In the genomic region with DNA sequence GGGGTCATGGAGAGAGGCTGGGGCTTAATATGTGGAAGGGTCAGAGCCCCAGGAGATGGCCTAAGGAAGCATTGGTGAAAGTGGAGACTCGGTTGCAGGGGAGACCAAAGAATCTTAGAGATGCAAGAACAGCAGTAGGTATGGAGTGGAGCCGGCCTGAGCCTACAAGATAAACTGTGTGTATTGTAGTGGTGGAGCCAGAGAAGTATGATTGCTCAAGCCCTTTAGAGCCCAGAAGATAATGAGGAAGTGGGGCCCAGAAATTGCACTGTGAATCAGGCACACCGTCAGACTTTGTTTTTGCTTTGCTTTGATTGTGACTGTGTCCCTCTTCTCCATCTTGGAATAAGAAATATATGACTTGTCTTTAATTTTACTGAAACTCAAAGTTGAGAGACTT, we compare ENCODE assay signal across 19 mouse cellular contexts. TPM values are rescaled to one million over a fixed set of nuclear protein-coding genes. Genes with fewer than 3 reads are reported as not detected.
"Had no signal": no experiment of that assay in that cellular context is flagged by ENCODE, and none has a peak within 500 bp of the region (broad histone marks: within the 10 kb centered on the region; RNA-seq: fewer than 3 reads in every experiment).

No protein-coding gene starts in this region.

- H3K36me3 ChIP-seq: limb, embryonic 13.5 days; midbrain, embryonic 12.5 days had no signal

- H3K4me1 ChIP-seq: limb, embryonic 13.5 days; midbrain, embryonic 12.5 days had no signal

- ATAC-seq: midbrain, embryonic 16.5 days had no signal

- DNase-seq: kidney, postnatal 10 days; kidney, postnatal 4 days; left cerebral cortex, postnatal 4 days; lung, adult 2 months; lung, postnatal 10 days; lung, postnatal 4 days; thymus, adult 18-20 months; thymus, postnatal 14 days had no signal

- H3K9me3 ChIP-seq: limb, embryonic 13.5 days; midbrain, embryonic 12.5 days had no signal

- H3K27me3 ChIP-seq: limb, embryonic 13.5 days; midbrain, embryonic 12.5 days had no signal

- H3K9ac ChIP-seq: limb, embryonic 13.5 days; liver, embryonic 14.5 days; midbrain, embryonic 12.5 days had no signal

- H3K4me3 ChIP-seq: layer of hippocampus, adult 2 months; limb, embryonic 13.5 days; midbrain, embryonic 12.5 days had no signal

- H3K4me2 ChIP-seq: limb, embryonic 13.5 days; midbrain, embryonic 12.5 days had no signal

- H3K27ac ChIP-seq: layer of hippocampus, adult 2 months; limb, embryonic 13.5 days; liver, embryonic 14.5 days; midbrain, embryonic 12.5 days had no signal

RNA-seq across cellular contexts. Expression of a gene that starts 28.3 kb away (rescaled TPM):
- total RNA-seq: megakaryocyte-erythroid progenitor cell, adult 5-6 weeks had no signal

RNA-seq across cellular contexts. Expression of a gene that starts 33.7 kb away (rescaled TPM):
- total RNA-seq: layer of hippocampus, postnatal 10 days; megakaryocyte-erythroid progenitor cell, adult 5-6 weeks had no signal
- polyA plus RNA-seq: midbrain, embryonic 12.5 days; stomach, embryonic 14.5 days had no signal

RNA-seq across cellular contexts. Expression of a gene that starts 52.9 kb away (rescaled TPM):
- total RNA-seq: layer of hippocampus, adult 2 months; layer of hippocampus, postnatal 10 days; left cerebral cortex, postnatal 4 days; liver, adult 2 months; megakaryocyte-erythroid progenitor cell, adult 5-6 weeks had no signal
- polyA plus RNA-seq: kidney, embryonic 14.5 days; liver, adult 2 months; liver, embryonic 14.5 days; lung, adult 2 months; midbrain, embryonic 12.5 days; midbrain, embryonic 16.5 days; neural tube, embryonic 14.5 days; stomach, embryonic 14.5 days had no signal
